In the genomic region with DNA sequence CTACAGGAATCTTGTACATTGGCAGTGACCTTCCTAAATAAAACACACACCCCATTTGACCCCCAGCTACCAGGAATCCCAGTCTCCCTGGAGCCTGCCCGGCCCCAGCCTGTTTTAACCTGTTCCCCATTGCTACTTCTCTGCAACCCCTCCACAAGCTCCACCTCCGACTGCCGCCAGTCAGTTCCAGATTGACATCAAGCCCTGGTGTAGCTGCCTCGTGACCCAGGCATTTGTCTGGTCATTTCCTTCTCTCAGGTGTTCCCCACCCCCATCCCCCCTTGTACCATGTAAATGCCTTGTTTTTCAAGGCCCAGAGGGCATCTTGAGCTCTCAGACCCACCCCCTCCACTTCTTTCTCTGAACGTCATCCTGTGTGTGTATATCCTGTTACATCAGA, we compare ENCODE assay signal across 18 mouse cellular contexts.
DNase-seq lines count a peak whose midpoint lies in the region; ATAC-seq and TF ChIP-seq lines count a peak whose summit lies in the region.
"Had no signal": no experiment of that assay in that cellular context is flagged by ENCODE, and none has a peak within 500 bp of the region (broad histone marks: within the 10 kb centered on the region; RNA-seq: fewer than 3 reads in every experiment).

No protein-coding gene starts in this region.

- no peak overlapping the region for H3K9ac ChIP-seq in kidney, postnatal 0 days (ENCODE audit: low read depth, low read length)
- H3K9ac ChIP-seq: liver, postnatal 0 days had no signal

- H3K27me3 ChIP-seq in E14TG2a.4 (ENCODE audit: insufficient read depth, low read length) = no peaks in the 10 kb centered on the region
- no peaks in the 10 kb centered on the region for H3K27me3 ChIP-seq in embryonic facial prominence, embryonic 10.5 days (replicated peaks; ENCODE audit: low read depth, poor library complexity, severe bottlenecking)
- H3K27me3 ChIP-seq in kidney, postnatal 0 days (ENCODE audit: insufficient read depth, low read length) = no peaks in the 10 kb centered on the region

- peak overlapping the region; percentile 67 for H3K27ac ChIP-seq in embryonic facial prominence, embryonic 10.5 days (replicated peaks)
- H3K27ac ChIP-seq in kidney, postnatal 0 days = no peak overlapping the region
- H3K27ac ChIP-seq: hindbrain, postnatal 0 days had no signal

- no peak overlapping the region for H3K4me2 ChIP-seq in kidney, postnatal 0 days (ENCODE audit: low read length)

- H3K4me1 ChIP-seq in E14TG2a.4 (replicated peaks; ENCODE audit: low read depth, low read length) = peaks cover 57% of the 10 kb centered on the region
- peaks cover 33% of the 10 kb centered on the region for H3K4me1 ChIP-seq in embryonic facial prominence, embryonic 10.5 days
- peaks cover 4% of the 10 kb centered on the region; the same call in 1 of the 2 replicates for H3K4me1 ChIP-seq in kidney, postnatal 0 days (replicated peaks; ENCODE audit: insufficient read depth, low read length)

- peak; percentile 53 for ATAC-seq in kidney, postnatal 0 days (replicated peaks; ENCODE audit: low FRiP score, low read depth)
- ATAC-seq: hindbrain, postnatal 0 days; liver, postnatal 0 days had no signal

- peak overlapping the region; percentile 72 for H3K4me3 ChIP-seq in E14TG2a.4 (replicated peaks; ENCODE audit: low read length)
- H3K4me3 ChIP-seq in embryonic facial prominence, embryonic 10.5 days = no peak overlapping the region
- H3K4me3 ChIP-seq in kidney, postnatal 0 days (replicated peaks; ENCODE audit: low read depth, low read length) = no peak overlapping the region

- DNase-seq in kidney, adult 11 months = peak; percentile 52
- no peak for DNase-seq in kidney, postnatal 36 days
- peak; percentile 64 for DNase-seq in embryonic facial prominence, embryonic 10.5 days (ENCODE audit: low spot score)
- no peak for DNase-seq in kidney, postnatal 0 days (ENCODE audit: low spot score)
- DNase-seq in left cerebral cortex, postnatal 4 days = no peak
- DNase-seq in heart, postnatal 4 days = no peak
- no peak for DNase-seq in embryo, embryonic 9.5 days (ENCODE audit: extremely low spot score)
- DNase-seq: adrenal gland, adult 8-10 months; B cell, adult 2 months; cerebellum, postnatal 14 days; gastrocnemius, postnatal 36 days; liver; liver, postnatal 0 days; lung, postnatal 36 days; right cerebral cortex, adult 18-20 months; spleen, adult 18-20 months had no signal

- intact Hi-C loops in left cerebral cortex, postnatal 4 days (cut with DNase I) = no loop called here

- TF ChIP-seq CTCF in E14TG2a.4 (conservative IDR thresholded peaks at IDR 0.05; ENCODE audit: low read length) = no peak
- no peak for TF ChIP-seq CTCF in kidney, postnatal 0 days (IDR thresholded peaks at IDR 0.05; ENCODE audit: low read depth)

- H3K36me3 ChIP-seq in E14TG2a.4 (ENCODE audit: insufficient read depth, low read length) = peaks cover 13% of the 10 kb centered on the region; the same call in 1 of the 2 replicates
- peaks cover 16% of the 10 kb centered on the region for H3K36me3 ChIP-seq in embryonic facial prominence, embryonic 10.5 days (replicated peaks)
- no peaks in the 10 kb centered on the region for H3K36me3 ChIP-seq in kidney, postnatal 0 days (ENCODE audit: insufficient read depth, low read length)

- WGBS in embryonic facial prominence, embryonic 10.5 days = 29% methylated on average over 5 of the region's 5 CpGs
- 49% methylated on average over 5 of the region's 5 CpGs for WGBS in kidney, postnatal 0 days

- H3K9me3 ChIP-seq in E14TG2a.4 (ENCODE audit: low read length) = no peaks in the 10 kb centered on the region
- H3K9me3 ChIP-seq in embryonic facial prominence, embryonic 10.5 days = no peaks in the 10 kb centered on the region
- no peaks in the 10 kb centered on the region for H3K9me3 ChIP-seq in kidney, postnatal 0 days (replicated peaks; ENCODE audit: low read length)

Comparison
In these comparisons a context has a peak if more than half of its experiments do, and no peak if none do; other contexts are left out.
1. DNase-seq: peak in kidney, adult 11 months (single experiment) and embryonic facial prominence, embryonic 10.5 days (single experiment); none in kidney, postnatal 36 days (0 of 2), kidney, postnatal 0 days (single experiment), left cerebral cortex, postnatal 4 days (single experiment), heart, postnatal 4 days (single experiment) and embryo, embryonic 9.5 days (single experiment).